Mouse (Mus musculus): ENCODE measurements around the gene Tbc1d1. TPM values are rescaled to one million over a fixed set of nuclear protein-coding genes. Genes with fewer than 3 reads are reported as not detected.

Tbc1d1 gene
- total and polyA plus RNA-seq, 3 experiments: 26.0 to 38.6 (median 31.9) TPM

- Histone ChIP-seq H3K4me3 (replicated peaks in 1 of 3; ENCODE audit: low read depth in 2 of 3, low read length in 2 of 3, poor library complexity in 1 of 3) (peak overlapping the region; percentile 19 to 29 (median 20)), H3K9ac (ENCODE audit: insufficient read depth, low read depth) (no peak overlapping the region), H3K9me3 (replicated peaks; ENCODE audit: low read length) (no peaks in the 10 kb centered on the region), H3K27ac (ENCODE audit: insufficient read depth, low read depth) (no peak overlapping the region), H3K27me3 (replicated peaks) (peaks cover 7% of the 10 kb centered on the region), H3K4me1 (ENCODE audit: control insufficient read depth in 1 of 2, insufficient read depth in 2 of 2) (peaks cover 0 to 15% of the 10 kb centered on the region in 2 experiments; a peak in 2 of 4 replicates), H3K4me2 (ENCODE audit: insufficient read depth, low read depth, poor library complexity, severe bottlenecking) (peak overlapping the region; percentile 74), H3K36me3 (replicated peaks in 1 of 2; ENCODE audit: control insufficient read depth in 1 of 2, insufficient read depth in 1 of 2, low read length in 1 of 2) (no peaks in the 10 kb centered on the region), H3K79me2 (replicated peaks; ENCODE audit: control insufficient read depth, extremely low read depth, insufficient read depth, poor library complexity, severe bottlenecking) (no peaks in the 10 kb centered on the region)
- dilution Hi-C loops (cut with MboI; ENCODE audit: extremely low pct_ligation_motif_present, extremely low pct_unique_long_range_greater_than_20kb, low sequenced_read_pairs): no loop called here
- peak; percentile 41 for DNase-seq (ENCODE audit: extremely low read depth)
- in situ Hi-C loops (cut with MboI; ENCODE audit: low pct_ligation_motif_present, low pct_unique_long_range_greater_than_20kb, low sequenced_read_pairs): no loop called here
- TF ChIP-seq ZNF384 (IDR thresholded peaks at IDR 0.05; ENCODE audit: low read depth, low read length): no peak
- no peak for TF ChIP-seq POLR2AphosphoS2 (IDR thresholded peaks at IDR 0.05; ENCODE audit: low read depth, low read length)
- no peak for TF ChIP-seq PAX5 (IDR thresholded peaks at IDR 0.05; ENCODE audit: low read length)
Measured at GRCm38 (mm10) chr5:64149184-64150127, 6.6 kb upstream of the Tbc1d1 start.

DNA sequence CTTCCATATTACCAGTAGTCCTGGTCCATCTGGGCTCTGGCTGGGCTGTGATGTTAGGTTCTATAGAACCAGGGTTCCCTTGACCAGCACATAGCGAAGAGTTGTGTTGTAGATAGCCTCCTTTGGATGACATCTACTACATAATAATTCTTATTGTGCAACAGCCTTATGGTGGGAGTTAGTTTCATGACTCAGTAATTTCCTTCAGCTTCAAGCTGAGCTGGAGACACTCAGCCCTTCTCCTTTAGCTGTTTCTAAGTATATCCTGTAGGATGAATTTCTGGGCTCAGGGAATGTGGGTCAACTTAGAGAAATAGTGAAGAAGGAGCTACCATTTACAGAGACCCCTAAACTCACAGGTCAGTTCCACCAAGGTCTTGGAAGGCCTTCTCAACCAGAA is 2.8 kb upstream of the Tbc1d1 start:
- H3K27me3 ChIP-seq (replicated peaks): peaks cover 7% of the 10 kb centered on the region
- no peak for DNase-seq (ENCODE audit: extremely low read depth)
- no peak for TF ChIP-seq TBP (conservative IDR thresholded peaks at IDR 0.05; ENCODE audit: low read depth, low read length)
- no peak for TF ChIP-seq ZC3H11A (IDR thresholded peaks at IDR 0.05; ENCODE audit: low read depth, low read length)
- no peak for TF ChIP-seq KAT2A (IDR thresholded peaks at IDR 0.05; ENCODE audit: insufficient replicate concordance, low read length)
- no peak for TF ChIP-seq USF1 (IDR thresholded peaks at IDR 0.05; ENCODE audit: low read depth, low read length)
- TF ChIP-seq SMC3 (IDR thresholded peaks at IDR 0.05; ENCODE audit: low read depth, low read length): no peak
- TF ChIP-seq USF2 (conservative IDR thresholded peaks at IDR 0.05; ENCODE audit: low read depth, low read length): no peak
- no peak for TF ChIP-seq BHLHE40 (IDR thresholded peaks at IDR 0.05; ENCODE audit: low read depth, low read length)
- TF ChIP-seq NRF1 (IDR thresholded peaks at IDR 0.05; ENCODE audit: low read depth, low read length): no peak
- TF ChIP-seq POLR2AphosphoS2 (IDR thresholded peaks at IDR 0.05; ENCODE audit: low read depth, low read length): no peak
- no peak for TF ChIP-seq SIN3A (IDR thresholded peaks at IDR 0.05; ENCODE audit: low read length)
- TF ChIP-seq HCFC1 (IDR thresholded peaks at IDR 0.05; ENCODE audit: low read depth, low read length): no peak
- no peak for TF ChIP-seq ETS1 (conservative IDR thresholded peaks at IDR 0.05; ENCODE audit: low read depth, low read length)
- TF ChIP-seq MAFK (IDR thresholded peaks at IDR 0.05; ENCODE audit: insufficient replicate concordance, low read length): no peak
- TF ChIP-seq JUN (IDR thresholded peaks at IDR 0.05; ENCODE audit: insufficient read depth, low read depth, low read length): no peak
- no peak for TF ChIP-seq UBTF (IDR thresholded peaks at IDR 0.05; ENCODE audit: low read depth, low read length)
- TF ChIP-seq MEF2A (IDR thresholded peaks at IDR 0.05; ENCODE audit: borderline replicate concordance, low read depth, low read length): no peak
- TF ChIP-seq ZNF384 (IDR thresholded peaks at IDR 0.05; ENCODE audit: low read depth, low read length): no peak
- no peak overlapping the region for H3K4me2 ChIP-seq (ENCODE audit: insufficient read depth, low read depth, poor library complexity, severe bottlenecking)
- no peak overlapping the region for H3K27ac ChIP-seq (ENCODE audit: insufficient read depth, low read depth)
- dilution Hi-C loops (cut with MboI; ENCODE audit: extremely low pct_ligation_motif_present, extremely low pct_unique_long_range_greater_than_20kb, low sequenced_read_pairs) (no loop called here), in situ Hi-C loops (cut with MboI; ENCODE audit: low pct_ligation_motif_present, low pct_unique_long_range_greater_than_20kb, low sequenced_read_pairs) (no loop called here)
- H3K36me3 ChIP-seq (replicated peaks in 1 of 2; ENCODE audit: control insufficient read depth in 1 of 2, insufficient read depth in 1 of 2, low read length in 1 of 2): no peaks in the 10 kb centered on the region
- H3K4me3 ChIP-seq (replicated peaks in 1 of 3; ENCODE audit: low read depth in 2 of 3, low read length in 2 of 3, poor library complexity in 1 of 3): no peak overlapping the region
- no peak overlapping the region for H3K9ac ChIP-seq (ENCODE audit: insufficient read depth, low read depth)
- H3K9me3 ChIP-seq (replicated peaks; ENCODE audit: low read length): no peaks in the 10 kb centered on the region
- peaks cover 3 to 34% of the 10 kb centered on the region in 2 experiments for H3K4me1 ChIP-seq (ENCODE audit: control insufficient read depth in 1 of 2, insufficient read depth in 2 of 2)
- no peaks in the 10 kb centered on the region for H3K79me2 ChIP-seq (replicated peaks; ENCODE audit: control insufficient read depth, extremely low read depth, insufficient read depth, poor library complexity, severe bottlenecking)
